Mouse (Mus musculus) cerebellum, postnatal 4 days (tissue): ENCODE data around the gene Myo1h.
A peak's percentile ranks its signal among the peaks of the same experiment; 100 is the strongest.

Experiments used
- DNase-seq, 2 experiments: peaks; one replicate each; pipeline ENCODE4 v3.0.0; 2022; ENCODE audit warnings: low spot score in 2 of 2, mixed read lengths in 1 of 2

The Myo1h gene

DNA sequence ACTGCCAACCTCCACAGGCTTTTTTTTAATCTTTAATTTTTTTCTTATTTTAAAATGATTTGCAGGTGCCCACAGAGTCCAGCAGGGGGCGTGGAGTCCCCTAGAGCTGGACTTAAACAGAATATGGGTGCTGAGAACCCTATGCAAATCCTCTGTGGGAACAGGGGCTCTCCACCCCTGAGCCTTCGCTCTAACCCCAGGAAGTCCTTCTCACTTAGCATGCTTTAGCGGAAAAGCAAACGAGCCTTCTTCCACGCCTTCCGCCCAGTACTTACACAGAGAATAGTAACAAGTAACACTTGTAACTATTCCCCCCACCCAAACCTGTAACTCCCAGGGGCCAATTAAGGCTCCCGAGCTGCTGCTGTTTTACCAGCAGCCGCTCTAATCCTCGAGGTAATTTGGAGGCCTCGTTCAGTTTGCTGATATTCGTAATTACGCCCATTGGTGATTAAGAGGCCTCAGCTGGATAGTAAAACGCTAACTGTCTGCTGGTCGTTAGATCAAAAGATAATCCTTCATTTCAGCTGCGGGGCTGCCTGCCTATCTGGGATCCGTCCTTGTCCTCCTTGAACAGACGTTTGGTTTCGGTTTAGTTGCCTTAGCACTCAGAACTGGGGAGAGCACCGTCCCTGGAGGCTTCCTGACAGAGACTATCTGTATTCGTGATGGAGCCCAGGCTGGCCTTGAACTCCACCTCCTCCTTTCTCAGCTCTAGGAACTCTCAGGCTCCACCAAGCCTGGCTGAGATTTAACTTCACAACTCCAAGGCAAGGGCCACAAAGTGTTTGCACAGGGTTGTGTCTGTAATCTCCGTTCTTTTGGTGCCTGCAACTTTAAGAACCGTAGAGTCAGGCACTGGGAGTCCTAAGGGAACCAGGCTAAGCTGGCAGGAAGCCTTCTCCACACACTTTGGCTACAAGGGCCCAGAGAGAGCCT is 8.0 kb downstream of the Myo1h start:
- DNase-seq = no peak

DNA sequence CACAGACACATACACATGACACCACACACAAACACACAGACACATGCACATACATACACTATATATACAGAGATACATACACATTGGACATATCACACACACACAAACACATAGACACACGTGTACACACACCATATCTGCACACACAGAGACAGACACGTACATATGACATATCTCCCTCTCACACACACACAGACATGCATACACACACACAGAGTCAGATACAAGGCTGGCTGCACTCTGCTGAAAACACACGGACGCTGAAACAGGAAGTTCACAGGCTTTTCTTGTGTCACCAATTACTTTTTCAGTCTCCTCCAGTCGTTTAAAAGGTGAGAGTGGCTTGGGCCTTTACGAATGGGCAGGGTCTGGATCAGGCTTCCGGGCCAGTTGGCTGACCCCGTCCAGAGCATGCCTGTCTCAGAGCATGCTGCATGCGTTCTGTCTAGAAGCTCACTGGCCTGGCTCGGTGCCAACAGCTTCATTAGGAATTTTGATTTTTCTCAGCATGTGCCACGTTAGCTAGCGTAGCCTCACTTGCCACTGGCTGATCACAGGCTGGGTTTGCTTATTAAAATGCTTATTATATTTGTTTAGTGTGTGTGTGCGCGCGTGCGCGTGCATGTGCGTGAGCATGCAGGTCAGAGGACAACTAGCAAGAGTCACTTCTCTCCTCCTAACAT is 9.4 kb downstream of the Myo1h start:
- peak in 1 of 2 experiments; percentile 50 for DNase-seq

DNA sequence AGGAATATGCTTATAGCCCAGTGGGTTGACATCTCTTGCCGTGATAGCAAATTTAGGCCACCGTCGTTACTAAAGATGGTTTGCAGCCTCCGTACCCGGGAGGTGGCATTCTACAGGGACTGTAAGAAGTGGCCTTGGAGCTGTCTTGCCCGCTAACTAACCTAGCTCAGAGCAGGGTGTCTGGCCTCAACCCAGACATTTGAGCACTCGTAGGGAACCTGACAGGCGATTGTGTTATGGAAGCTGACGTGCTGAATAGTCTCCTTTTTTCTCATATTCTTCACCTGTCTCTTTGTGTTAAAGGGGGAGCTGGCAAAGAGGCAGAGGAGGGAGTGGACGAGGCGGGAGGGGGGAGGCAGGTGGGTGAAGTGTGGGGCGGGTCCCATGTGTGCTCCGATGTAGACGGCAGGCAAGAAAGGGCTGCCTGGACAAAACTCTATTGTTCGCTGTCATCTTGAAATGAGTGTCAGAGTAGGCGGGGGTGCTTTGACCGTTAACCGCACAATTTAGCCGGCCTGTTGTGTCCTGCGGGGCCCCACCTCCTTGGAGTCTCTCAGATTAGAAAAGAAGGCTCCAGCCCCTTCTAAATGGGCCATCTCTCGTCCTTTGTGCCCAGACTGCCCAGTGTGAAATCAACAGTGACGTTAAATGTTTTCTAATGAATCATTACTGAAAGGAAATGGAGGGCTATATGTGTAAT is 10.3 kb downstream of the Myo1h start:
- DNase-seq = no peak

DNA sequence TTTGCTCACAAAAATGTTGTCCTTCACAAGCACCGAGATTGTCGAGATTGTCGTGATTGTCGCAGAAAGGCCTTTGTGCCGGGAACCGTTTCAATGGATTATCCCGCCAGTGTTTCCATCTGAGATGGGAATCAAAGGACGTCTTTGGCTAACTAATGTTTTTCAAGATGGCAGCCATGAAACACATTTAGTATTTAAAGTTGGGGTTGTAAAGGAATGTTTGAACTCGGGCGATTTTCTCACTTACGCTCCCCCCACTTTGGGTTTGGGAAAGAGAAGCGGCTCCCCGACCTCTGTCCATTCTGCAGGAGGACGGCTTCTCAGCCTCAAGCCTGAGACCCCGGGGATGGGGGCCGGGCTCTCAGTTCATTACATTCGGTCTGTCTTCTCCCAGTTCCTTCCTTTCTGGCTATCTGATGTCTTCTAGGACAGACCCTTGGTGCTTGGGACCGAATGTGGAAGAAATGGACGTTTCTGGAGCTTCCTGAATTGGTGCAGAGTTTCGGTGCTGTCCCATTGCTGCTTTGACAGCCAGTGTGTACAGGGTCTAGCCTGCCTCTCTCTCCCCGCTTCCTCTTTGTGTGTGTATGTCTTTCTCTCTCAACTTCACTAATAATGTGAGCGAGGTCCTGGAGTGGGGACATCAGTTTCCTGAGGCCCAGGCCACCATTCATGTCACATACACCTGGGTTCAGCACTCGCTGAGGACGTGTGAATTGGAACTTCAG is 11.1 kb downstream of the Myo1h start:
- DNase-seq = no peak

DNA sequence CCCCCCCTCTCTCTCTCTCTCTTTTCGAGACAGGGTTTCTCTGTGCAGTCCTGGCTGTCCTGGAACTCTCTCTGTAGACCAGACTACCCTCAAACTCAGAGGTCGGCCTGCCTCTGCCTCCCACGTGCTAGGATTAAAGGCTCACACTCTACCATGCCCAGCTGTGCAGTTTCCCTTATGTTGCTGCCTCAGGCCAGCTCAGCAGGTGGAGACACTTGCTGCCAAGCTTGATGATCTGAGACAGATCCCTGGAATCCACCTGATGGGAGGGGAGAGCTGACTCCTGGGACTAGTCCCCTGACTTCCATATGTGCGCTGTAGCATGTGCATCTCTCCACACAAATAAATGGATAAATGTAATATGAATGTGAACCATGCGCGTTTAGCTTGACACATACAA is 14.2 kb downstream of the Myo1h start:
- no peak for DNase-seq

GRCm38 (mm10) chr5:114306496-114306895 is 17.5 kb downstream of the Myo1h start:
- no peak for DNase-seq

GRCm38 (mm10) chr5:114308765-114309679 is 20.1 kb downstream of the Myo1h start:
- no peak for DNase-seq

- DNase-seq = no peak
Measured at GRCm38 (mm10) chr5:114309680-114310036, 20.7 kb downstream of the Myo1h start.

- no peak for DNase-seq
Measured at GRCm38 (mm10) chr5:114323105-114323790, 34.3 kb downstream of the Myo1h start.

GRCm38 (mm10) chr5:114323791-114324507 is 35.0 kb downstream of the Myo1h start:
- DNase-seq = peak in 1 of 2 experiments; percentile 52

DNA sequence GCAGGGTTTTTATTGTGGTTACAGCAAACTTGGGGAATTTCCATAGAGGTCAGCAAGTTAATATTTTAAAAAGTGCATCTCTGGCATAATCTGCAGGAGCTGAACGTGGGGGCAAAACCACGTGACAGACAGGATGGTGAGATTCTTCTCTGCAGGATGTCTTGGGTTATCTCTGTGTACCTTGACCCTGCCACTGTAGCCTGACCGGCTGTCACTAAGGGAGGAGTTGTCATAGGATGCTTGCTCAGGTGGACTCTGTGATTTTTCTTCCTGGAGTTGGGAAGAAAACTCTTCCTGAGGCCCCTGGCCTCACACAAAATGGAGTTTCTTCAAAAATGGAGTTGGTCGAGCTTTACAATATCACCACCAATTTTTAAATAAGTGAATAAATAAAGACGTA is 54.0 kb downstream of the Myo1h start:
- no peak for DNase-seq

GRCm38 (mm10) chr5:114343612-114344011 is 54.6 kb downstream of the Myo1h start:
- no peak for DNase-seq

GRCm38 (mm10) chr5:114345538-114345937 is 56.6 kb downstream of the Myo1h start:
- DNase-seq = no peak

DNA sequence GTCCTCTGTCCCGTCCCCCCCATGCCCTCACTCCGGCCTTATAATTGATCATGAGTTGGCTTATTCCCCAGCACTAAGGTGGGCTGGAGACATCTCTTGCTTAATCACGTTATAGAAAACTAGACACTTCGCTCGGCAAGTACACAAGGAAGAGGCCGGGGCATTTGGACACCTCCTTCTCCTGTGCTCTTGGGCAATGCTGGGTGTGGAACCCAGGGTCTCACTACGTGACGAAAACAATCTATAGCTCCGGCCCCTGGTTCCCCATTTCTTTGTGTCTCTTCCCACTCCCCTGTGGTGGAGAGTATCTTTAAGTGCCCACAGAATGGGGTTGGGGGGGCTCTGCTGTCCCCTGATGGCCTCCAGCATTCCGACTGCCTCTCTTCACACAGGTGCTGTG is 58.0 kb downstream of the Myo1h start:
- no peak for DNase-seq

DNA sequence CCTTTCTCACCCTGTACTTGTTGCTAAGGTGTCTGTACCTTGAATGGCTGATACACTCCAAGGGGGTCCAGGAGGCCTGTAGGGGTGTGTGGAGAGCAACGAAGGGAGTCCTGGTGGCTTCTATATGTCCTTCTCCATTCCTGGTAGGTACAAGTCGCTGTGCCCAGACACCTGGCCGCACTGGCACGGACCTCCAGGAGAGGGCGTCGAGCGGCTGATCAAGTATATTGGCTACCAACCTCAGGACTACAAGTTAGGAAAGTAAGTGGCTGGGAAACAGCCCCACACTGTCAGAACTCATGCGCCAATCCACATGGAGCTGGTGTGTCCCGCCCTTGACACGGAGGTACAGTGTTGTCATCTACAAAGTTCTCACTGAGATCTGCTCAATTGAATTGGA is 62.5 kb downstream of the Myo1h start:
- DNase-seq = no peak

DNA sequence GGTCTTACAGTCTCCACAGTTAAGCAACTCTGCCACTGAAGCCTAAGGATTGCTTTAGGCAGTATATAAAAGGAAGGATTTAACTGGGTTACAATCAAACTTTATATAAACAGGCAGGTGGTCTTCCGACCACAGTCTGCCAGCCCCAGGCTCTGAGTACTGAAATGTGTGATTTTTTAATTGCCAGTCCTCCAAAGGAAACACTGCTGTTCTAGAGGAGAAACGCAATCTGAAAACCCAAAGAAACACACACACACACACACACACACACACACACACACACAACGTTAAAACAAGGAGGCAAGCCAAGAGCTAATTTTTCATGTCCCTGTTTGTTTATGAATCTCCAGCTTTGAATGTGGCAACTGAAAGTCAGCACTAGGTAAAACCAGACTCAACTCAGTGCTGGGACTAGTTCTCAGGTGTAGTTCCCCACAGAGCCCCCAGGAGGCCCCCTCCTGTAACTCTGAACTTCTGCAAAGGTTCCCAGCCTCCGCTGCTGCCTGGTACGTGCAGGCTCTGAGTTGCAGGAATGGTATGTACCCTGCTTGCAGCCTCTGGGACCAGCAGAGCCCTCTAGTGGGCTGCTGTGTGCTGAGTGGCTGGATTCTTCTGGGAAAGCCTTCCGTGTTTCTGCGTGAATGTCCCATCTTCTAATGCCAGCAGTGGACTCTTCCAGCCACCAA is 67.4 kb downstream of the Myo1h start:
- DNase-seq = peak; percentile 34 to 35

GRCm38 (mm10) chr5:114356936-114357751 is 68.2 kb downstream of the Myo1h start:
- DNase-seq = no peak

- no peak for DNase-seq
Measured at GRCm38 (mm10) chr5:114358833-114359232, 69.9 kb downstream of the Myo1h start.
